Mouse (Mus musculus): Measurements from ENCODE around the gene Snx3. TPM values are rescaled to one million over a fixed set of nuclear protein-coding genes. Genes with fewer than 3 reads are reported as not detected.

The Snx3 gene
- 174 TPM for polyA plus RNA-seq (2012; fragmentation: generic; extraction: Trizol)
- long read RNA-seq, experiment 1, transcript Snx3-201 (4 exons, 1,401 nt) = major isoform, 314 of 328 reads
- long read RNA-seq, experiment 1, partial matches to known transcripts = 6 of 328 reads
- long read RNA-seq, experiment 1, other reads (novel, unspliced or antisense) = 7 of 328 reads
- long read RNA-seq, experiment 2, transcript Snx3-201 (4 exons, 1,401 nt) = major isoform, 328 of 334 reads
- long read RNA-seq, experiment 2, partial matches to known transcripts = 0 of 334 reads
- long read RNA-seq, experiment 2, other reads (novel, unspliced or antisense) = 5 of 334 reads

DNA sequence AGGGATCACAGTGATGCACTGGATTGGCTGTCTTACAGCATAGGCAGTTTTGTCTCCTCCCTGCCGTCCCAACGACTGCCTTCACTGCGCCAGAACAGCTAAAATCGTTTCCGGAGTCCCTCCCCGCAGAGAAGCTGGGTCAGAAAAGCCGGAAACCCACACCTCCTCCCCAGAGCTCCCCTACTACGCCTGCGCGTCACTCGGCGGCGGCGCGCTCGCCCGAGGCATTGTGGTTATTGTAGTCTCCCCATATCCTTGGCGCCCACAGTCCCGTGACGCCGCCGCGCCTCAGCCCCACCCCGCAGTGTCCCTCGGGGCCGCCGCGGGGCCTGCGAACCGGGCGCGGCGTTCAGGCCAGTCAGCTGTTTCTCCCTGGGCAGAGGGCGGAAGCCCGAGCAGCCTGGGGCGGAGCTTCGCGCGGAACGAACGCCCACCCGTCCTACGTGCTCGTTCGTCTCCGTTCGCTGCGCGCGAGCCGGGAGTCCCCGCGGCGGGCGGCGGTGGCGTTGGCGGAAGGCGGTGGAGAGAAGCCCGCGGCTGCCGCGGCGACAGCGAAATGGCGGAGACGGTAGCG is at the start of gene Snx3:
Snx3 (plus strand) TSS at position 256 of the 574 bp plus-strand sequence.
- Histone ChIP-seq H3K79me3 (ENCODE audit: low read depth) (peaks cover 43% of the 10 kb centered on the region), H3K27me3 (ENCODE audit: control insufficient read depth, insufficient read depth, insufficient read length) (no peaks in the 10 kb centered on the region), H3K4me3 (ENCODE audit: insufficient read depth, poor library complexity, severe bottlenecking) (peak within 1 kb of the TSS; percentile 98), H3ac (ENCODE audit: control insufficient read depth, insufficient read length, low read depth) (peak within 1 kb of the TSS; percentile 71), H3K79me2 (ENCODE audit: control insufficient read depth, insufficient read depth) (peaks cover 47% of the 10 kb centered on the region), H3K36me3 (ENCODE audit: control insufficient read depth, insufficient read depth) (peaks cover 22% of the 10 kb centered on the region)
- TF ChIP-seq MYOG (IDR thresholded peaks at IDR 0.05; ENCODE audit: control insufficient read depth, extremely low read depth, insufficient read length) = no peak
- TF ChIP-seq MAX (IDR thresholded peaks at IDR 0.05) = peak; percentile 21
- TF ChIP-seq CEBPB (IDR thresholded peaks at IDR 0.05; ENCODE audit: low read depth) = no peak
- TF ChIP-seq USF1 (IDR thresholded peaks at IDR 0.05; ENCODE audit: low read depth) = peak; percentile 29
- no peak for TF ChIP-seq FOSL1 (IDR thresholded peaks at IDR 0.05; ENCODE audit: insufficient read depth, low read length, poor library complexity, severe bottlenecking)
- TF ChIP-seq MYOD1 (IDR thresholded peaks at IDR 0.05; ENCODE audit: control insufficient read depth, insufficient read length, low read depth) = no peak
- no peak for TF ChIP-seq CTCF (IDR thresholded peaks at IDR 0.05; ENCODE audit: control insufficient read depth, insufficient read depth, insufficient read length)

DNA sequence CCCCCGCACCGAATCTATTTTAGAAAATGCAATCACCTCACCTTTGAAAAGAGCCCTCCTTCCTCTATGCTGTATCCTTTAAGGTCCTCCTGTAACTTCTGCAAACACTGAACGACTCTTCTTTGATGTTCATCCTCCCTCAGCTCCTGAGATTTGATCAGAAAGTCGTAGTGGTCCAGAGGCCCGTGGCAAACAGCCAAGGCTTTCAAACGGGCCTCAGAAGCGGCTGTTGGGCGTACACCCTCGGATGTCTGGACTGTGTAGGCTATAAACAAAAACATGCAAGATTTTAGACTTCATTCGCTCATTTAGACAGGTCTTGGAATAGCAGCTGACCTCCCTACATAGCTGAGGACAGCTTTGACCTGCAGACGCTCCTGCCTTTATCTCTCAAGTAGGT is 47.6 kb upstream of the Snx3 start:
- Histone ChIP-seq H3K36me3 (ENCODE audit: control insufficient read depth, insufficient read depth) (peaks cover 4% of the 10 kb centered on the region), H3K79me3 (ENCODE audit: low read depth) (no peaks in the 10 kb centered on the region), H3K4me3 (ENCODE audit: insufficient read depth, poor library complexity, severe bottlenecking) (no peak overlapping the region), H3K79me2 (ENCODE audit: control insufficient read depth, insufficient read depth) (no peaks in the 10 kb centered on the region), H3K27me3 (ENCODE audit: control insufficient read depth, insufficient read depth, insufficient read length) (no peaks in the 10 kb centered on the region), H3ac (ENCODE audit: control insufficient read depth, insufficient read length, low read depth) (no peak overlapping the region)
- TF ChIP-seq CEBPB (IDR thresholded peaks at IDR 0.05; ENCODE audit: low read depth) (no peak), CTCF (IDR thresholded peaks at IDR 0.05; ENCODE audit: control insufficient read depth, insufficient read depth, insufficient read length) (no peak), USF1 (IDR thresholded peaks at IDR 0.05; ENCODE audit: low read depth) (no peak), MAX (IDR thresholded peaks at IDR 0.05) (no peak), MYOG (IDR thresholded peaks at IDR 0.05; ENCODE audit: control insufficient read depth, extremely low read depth, insufficient read length) (no peak), MYOD1 (IDR thresholded peaks at IDR 0.05; ENCODE audit: control insufficient read depth, insufficient read length, low read depth) (no peak), FOSL1 (IDR thresholded peaks at IDR 0.05; ENCODE audit: insufficient read depth, low read length, poor library complexity, severe bottlenecking) (no peak)

- Histone ChIP-seq H3K79me2 (ENCODE audit: control insufficient read depth, insufficient read depth) (no peaks in the 10 kb centered on the region), H3ac (ENCODE audit: control insufficient read depth, insufficient read length, low read depth) (no peak overlapping the region), H3K79me3 (ENCODE audit: low read depth) (no peaks in the 10 kb centered on the region), H3K4me3 (ENCODE audit: insufficient read depth, poor library complexity, severe bottlenecking) (no peak overlapping the region), H3K36me3 (ENCODE audit: control insufficient read depth, insufficient read depth) (peaks cover 4% of the 10 kb centered on the region), H3K27me3 (ENCODE audit: control insufficient read depth, insufficient read depth, insufficient read length) (no peaks in the 10 kb centered on the region)
- TF ChIP-seq USF1 (IDR thresholded peaks at IDR 0.05; ENCODE audit: low read depth) (no peak), MAX (IDR thresholded peaks at IDR 0.05) (no peak), MYOD1 (IDR thresholded peaks at IDR 0.05; ENCODE audit: control insufficient read depth, insufficient read length, low read depth) (no peak), CEBPB (IDR thresholded peaks at IDR 0.05; ENCODE audit: low read depth) (no peak), FOSL1 (IDR thresholded peaks at IDR 0.05; ENCODE audit: insufficient read depth, low read length, poor library complexity, severe bottlenecking) (no peak), MYOG (IDR thresholded peaks at IDR 0.05; ENCODE audit: control insufficient read depth, extremely low read depth, insufficient read length) (no peak), CTCF (IDR thresholded peaks at IDR 0.05; ENCODE audit: control insufficient read depth, insufficient read depth, insufficient read length) (no peak)
These were observed 47.1 kb upstream of the Snx3 start for GRCm38 (mm10) chr10:42454690-42455089.

DNA sequence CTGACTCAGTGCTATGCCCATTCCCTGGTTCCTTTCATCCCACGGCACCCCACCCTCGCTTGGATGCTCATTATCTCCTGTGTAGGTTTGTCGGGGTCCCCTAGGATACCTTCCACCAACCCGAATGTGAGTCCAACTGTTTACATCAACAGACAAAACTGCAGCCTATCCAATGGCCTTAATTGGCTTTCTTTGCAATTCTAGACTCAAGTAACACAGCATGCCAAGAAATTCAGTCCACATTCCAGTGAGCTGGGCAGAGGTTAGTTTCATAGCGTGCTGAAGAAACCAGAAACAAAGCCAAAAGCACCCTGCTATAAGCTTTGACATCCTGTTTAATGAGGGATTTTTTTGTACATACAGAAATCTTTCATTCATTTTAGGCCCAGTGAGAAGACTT is 45.8 kb upstream of the Snx3 start:
- no peak overlapping the region for H3ac ChIP-seq (ENCODE audit: control insufficient read depth, insufficient read length, low read depth)
- H3K79me3 ChIP-seq (ENCODE audit: low read depth) = no peaks in the 10 kb centered on the region
- H3K4me3 ChIP-seq (ENCODE audit: insufficient read depth, poor library complexity, severe bottlenecking) = no peak overlapping the region
- no peak for TF ChIP-seq MYOD1 (IDR thresholded peaks at IDR 0.05; ENCODE audit: control insufficient read depth, insufficient read length, low read depth)
- TF ChIP-seq CEBPB (IDR thresholded peaks at IDR 0.05; ENCODE audit: low read depth) = no peak
- TF ChIP-seq USF1 (IDR thresholded peaks at IDR 0.05; ENCODE audit: low read depth) = no peak
- no peak for TF ChIP-seq FOSL1 (IDR thresholded peaks at IDR 0.05; ENCODE audit: insufficient read depth, low read length, poor library complexity, severe bottlenecking)
- TF ChIP-seq CTCF (IDR thresholded peaks at IDR 0.05; ENCODE audit: control insufficient read depth, insufficient read depth, insufficient read length) = no peak
- no peak for TF ChIP-seq MAX (IDR thresholded peaks at IDR 0.05)
- no peak for TF ChIP-seq MYOG (IDR thresholded peaks at IDR 0.05; ENCODE audit: control insufficient read depth, extremely low read depth, insufficient read length)
- H3K36me3 ChIP-seq (ENCODE audit: control insufficient read depth, insufficient read depth) = peaks cover 4% of the 10 kb centered on the region
- H3K27me3 ChIP-seq (ENCODE audit: control insufficient read depth, insufficient read depth, insufficient read length) = no peaks in the 10 kb centered on the region
- no peaks in the 10 kb centered on the region for H3K79me2 ChIP-seq (ENCODE audit: control insufficient read depth, insufficient read depth)

DNA sequence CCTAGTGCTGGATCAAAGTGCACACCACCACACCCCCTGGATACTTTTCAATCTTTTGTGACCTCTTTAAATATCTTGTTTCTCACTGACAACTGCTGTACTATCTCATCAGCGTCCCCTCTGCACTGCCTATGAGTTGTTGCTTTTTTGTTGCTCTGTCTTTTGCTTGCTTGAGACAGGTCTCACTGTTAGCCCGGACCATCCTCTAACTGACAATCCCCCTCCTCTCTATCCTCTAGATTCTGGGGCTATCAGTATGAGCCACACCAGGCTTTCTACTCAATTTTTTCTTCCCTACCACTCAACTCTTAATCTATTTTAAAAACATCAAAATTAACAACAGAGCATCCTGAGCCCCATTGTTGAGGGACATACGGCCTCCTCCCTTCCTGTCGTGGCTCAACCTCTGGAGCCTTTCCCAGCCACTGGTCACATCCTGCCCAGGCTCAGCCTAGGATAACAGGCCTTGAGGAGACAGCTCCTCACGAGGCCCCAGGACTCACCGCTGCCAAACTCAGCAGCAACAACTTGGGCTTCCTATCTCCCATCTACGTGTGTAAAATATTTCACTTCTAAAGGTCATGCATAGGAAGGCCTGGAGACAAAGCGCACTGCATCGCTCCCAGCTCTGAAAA is 44.2 kb upstream of the Snx3 start:
- no peak for TF ChIP-seq MYOD1 (IDR thresholded peaks at IDR 0.05; ENCODE audit: control insufficient read depth, insufficient read length, low read depth)
- TF ChIP-seq CEBPB (IDR thresholded peaks at IDR 0.05; ENCODE audit: low read depth) = no peak
- no peak for TF ChIP-seq CTCF (IDR thresholded peaks at IDR 0.05; ENCODE audit: control insufficient read depth, insufficient read depth, insufficient read length)
- no peak for TF ChIP-seq USF1 (IDR thresholded peaks at IDR 0.05; ENCODE audit: low read depth)
- no peak for TF ChIP-seq MYOG (IDR thresholded peaks at IDR 0.05; ENCODE audit: control insufficient read depth, extremely low read depth, insufficient read length)
- no peak for TF ChIP-seq FOSL1 (IDR thresholded peaks at IDR 0.05; ENCODE audit: insufficient read depth, low read length, poor library complexity, severe bottlenecking)
- Histone ChIP-seq H3K79me2 (ENCODE audit: control insufficient read depth, insufficient read depth) (no peaks in the 10 kb centered on the region), H3K36me3 (ENCODE audit: control insufficient read depth, insufficient read depth) (peaks cover 2% of the 10 kb centered on the region), H3K27me3 (ENCODE audit: control insufficient read depth, insufficient read depth, insufficient read length) (no peaks in the 10 kb centered on the region), H3K79me3 (ENCODE audit: low read depth) (no peaks in the 10 kb centered on the region), H3ac (ENCODE audit: control insufficient read depth, insufficient read length, low read depth) (no peak overlapping the region), H3K4me3 (ENCODE audit: insufficient read depth, poor library complexity, severe bottlenecking) (no peak overlapping the region)

All from C2C12 (cell line).